ENCODE assay signal across 12 mouse cellular contexts in genomic region chr15:85717008-85717407, GRCm38 (mm10). TPM values are rescaled to one million over a fixed set of nuclear protein-coding genes. Genes with fewer than 3 reads are reported as not detected.
"Had no signal": no experiment of that assay in that cellular context is flagged by ENCODE, and none has a peak within 500 bp of the region (broad histone marks: within the 10 kb centered on the region; RNA-seq: fewer than 3 reads in every experiment).

No protein-coding gene starts in this region.

- H3K27ac ChIP-seq: left cerebral cortex, adult 2 months; limb, embryonic 10.5 days; liver, embryonic 14.5 days; midbrain, embryonic 13.5 days; stomach, embryonic 15.5 days had no signal

- H3K9ac ChIP-seq: liver, embryonic 14.5 days; midbrain, embryonic 13.5 days; stomach, embryonic 15.5 days had no signal

- H3K4me1 ChIP-seq: limb, embryonic 10.5 days; midbrain, embryonic 13.5 days; stomach, embryonic 15.5 days had no signal

- ATAC-seq: lung, postnatal 0 days had no signal

- H3K27me3 ChIP-seq: stomach, embryonic 15.5 days had no signal

- DNase-seq: lung, adult 2 months; lung, postnatal 36 days; right cerebral cortex, postnatal 14 days; thymus, adult 2 months; thymus, postnatal 25 days had no signal

- H3K36me3 ChIP-seq: limb, embryonic 10.5 days; midbrain, embryonic 13.5 days; stomach, embryonic 15.5 days had no signal

- H3K4me3 ChIP-seq: left cerebral cortex, adult 2 months; limb, embryonic 10.5 days; midbrain, embryonic 13.5 days; stomach, embryonic 15.5 days had no signal

- H3K4me2 ChIP-seq: midbrain, embryonic 13.5 days; stomach, embryonic 15.5 days had no signal

- H3K9me3 ChIP-seq: limb, embryonic 10.5 days; midbrain, embryonic 13.5 days; stomach, embryonic 15.5 days had no signal

RNA-seq across cellular contexts. Expression of gene Ppara, which starts 17.8 kb away (rescaled TPM):
- total RNA-seq: megakaryocyte progenitor cell, adult 5-6 weeks had no signal
